Mouse (Mus musculus) neural tube, embryonic 12.5 days (tissue): ENCODE results near the gene Peli1. TPM values are rescaled to one million over a fixed set of nuclear protein-coding genes. Genes with fewer than 3 reads are reported as not detected.

Experiments used
- ATAC-seq: fragments of 200-750 bp; cut with Nextera tagmentation; 2 replicates; pipeline ENCODE4 v1.8.0; 2017; ENCODE audit warnings: low read depth, mild to moderate bottlenecking, moderate TSS enrichment, moderate library complexity; ENCODE audit not compliant: low FRiP score
- H3K27ac ChIP-seq: fragments of 300-500 bp; sonication (generic); 2 replicates; pipeline ENCODE4 v1.5.1; 2016
- H3K27me3 ChIP-seq: fragments of 300-500 bp; sonication (generic); replicated peaks from 2 replicates; pipeline ENCODE4 v1.6.1; 2016; ENCODE audit warnings: mild to moderate bottlenecking
- H3K36me3 ChIP-seq: fragments of 300-500 bp; sonication (generic); 2 replicates; pipeline ENCODE4 v1.6.1; 2016; ENCODE audit warnings: mild to moderate bottlenecking
- H3K4me1 ChIP-seq: fragments of 300-500 bp; sonication (generic); 2 replicates; pipeline ENCODE4 v1.6.1; 2016
- H3K4me2 ChIP-seq: fragments of 300-500 bp; sonication (generic); replicated peaks from 2 replicates; pipeline ENCODE4 v1.6.1; 2016; ENCODE audit warnings: mild to moderate bottlenecking
- H3K4me3 ChIP-seq: fragments of 300-500 bp; sonication (generic); 2 replicates; pipeline ENCODE4 v1.5.1; 2016
- H3K9ac ChIP-seq: fragments of 300-500 bp; sonication (generic); 2 replicates; pipeline ENCODE4 v1.6.1; 2016; ENCODE audit warnings: mild to moderate bottlenecking
- H3K9me3 ChIP-seq: fragments of 300-500 bp; sonication (generic); 2 replicates; pipeline ENCODE4 v1.6.1; 2016; ENCODE audit warnings: mild to moderate bottlenecking
- WGBS: fragments of 180-500 bp; shearing (Covaris S2); methylation state at CpG from one replicate; pipeline ENCODE4 v1.1.7; 2016; 5-methylcytosine and 5-hydroxymethylcytosine counted together
- polyA plus RNA-seq: library from polyadenylated mRNA; unstranded; fragments of >200 nt; fragmentation: Nextera tagmentation; extraction: Ambion mirVana; gene quantifications from 2 replicates; pipeline ENCODE4 v1.2.1, GENCODE M21; 2016

The Peli1 gene
- polyA plus RNA-seq, 1 experiment from 2014 or later: 109 TPM

DNA sequence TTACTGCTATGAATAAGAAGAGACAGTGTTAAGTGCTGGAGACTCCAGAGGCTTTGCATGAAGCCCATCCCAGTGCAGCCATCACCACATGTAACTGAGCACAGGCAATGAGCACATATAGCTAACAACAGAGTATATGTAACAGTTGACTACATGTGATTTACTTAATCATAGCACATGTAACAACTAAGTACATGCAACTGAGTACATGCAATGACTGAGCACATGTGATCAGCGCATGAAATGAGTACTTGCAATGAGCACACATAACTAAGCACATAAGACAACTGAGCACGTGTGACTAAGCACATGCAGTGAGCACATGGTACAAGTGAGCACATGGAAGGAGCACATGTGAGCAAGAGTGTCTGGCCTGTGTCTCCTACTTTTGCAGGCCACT is 29.0 kb upstream of the Peli1 start:
- Histone ChIP-seq H3K4me2 (no peak overlapping the region), H3K27ac (no peak overlapping the region), H3K9me3 (no peaks in the 10 kb centered on the region), H3K4me3 (no peak overlapping the region), H3K36me3 (no peaks in the 10 kb centered on the region), H3K27me3 (no peaks in the 10 kb centered on the region), H3K4me1 (no peaks in the 10 kb centered on the region), H3K9ac (no peak overlapping the region)
- no peak for ATAC-seq
- 95% methylated on average over 2 of the region's 2 CpGs for WGBS

DNA sequence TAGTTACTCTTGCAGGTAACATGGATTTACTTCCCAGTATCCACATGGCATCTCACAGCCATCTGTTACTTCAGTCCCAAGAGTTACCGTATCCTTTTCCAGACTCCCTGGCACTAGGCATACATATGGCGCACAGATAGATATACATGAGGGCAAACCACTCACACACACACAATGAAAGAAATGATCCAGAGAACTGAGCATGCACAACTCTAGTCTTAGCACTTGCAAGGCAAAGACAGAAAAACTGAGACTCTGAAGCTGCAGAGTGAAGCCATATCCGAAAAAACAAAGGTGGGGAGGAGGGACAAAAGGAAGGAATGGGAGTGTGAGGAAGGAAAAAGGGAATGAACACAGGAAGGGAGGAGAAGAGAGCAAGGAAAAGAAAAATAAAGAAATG is 27.8 kb upstream of the Peli1 start:
- H3K36me3 ChIP-seq: no peaks in the 10 kb centered on the region
- no peak overlapping the region for H3K9ac ChIP-seq
- H3K4me1 ChIP-seq: no peaks in the 10 kb centered on the region
- H3K9me3 ChIP-seq: no peaks in the 10 kb centered on the region
- ATAC-seq: no peak
- H3K27ac ChIP-seq: no peak overlapping the region
- no peaks in the 10 kb centered on the region for H3K27me3 ChIP-seq
- no peak overlapping the region for H3K4me2 ChIP-seq
- 96% methylated on average over 3 of the region's 3 CpGs for WGBS
- no peak overlapping the region for H3K4me3 ChIP-seq

DNA sequence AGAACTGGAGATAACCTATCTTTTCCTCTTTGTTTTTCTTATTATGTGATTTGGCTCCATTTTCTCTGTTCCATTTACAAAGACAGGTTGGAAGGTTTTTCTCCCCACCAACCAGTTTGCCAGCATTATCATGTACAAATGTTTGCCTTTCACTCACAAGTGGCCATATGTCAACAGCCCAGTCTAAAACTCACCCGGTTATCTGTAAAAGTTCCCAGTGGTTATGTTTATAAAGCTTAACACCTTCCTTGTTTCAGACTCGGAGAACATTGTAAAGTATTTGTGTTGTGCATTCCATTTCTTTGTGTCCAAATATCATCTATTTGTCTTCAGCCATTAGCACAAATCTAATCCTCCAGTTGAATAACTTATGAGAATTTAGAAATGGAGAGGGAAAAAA is 11.7 kb upstream of the Peli1 start:
- no peak for ATAC-seq
- Histone ChIP-seq H3K4me2 (no peak overlapping the region), H3K9ac (no peak overlapping the region), H3K27ac (no peak overlapping the region), H3K9me3 (no peaks in the 10 kb centered on the region), H3K27me3 (no peaks in the 10 kb centered on the region), H3K4me1 (no peaks in the 10 kb centered on the region), H3K4me3 (no peak overlapping the region), H3K36me3 (no peaks in the 10 kb centered on the region)
- 76% methylated on average over 2 of the region's 2 CpGs for WGBS

DNA sequence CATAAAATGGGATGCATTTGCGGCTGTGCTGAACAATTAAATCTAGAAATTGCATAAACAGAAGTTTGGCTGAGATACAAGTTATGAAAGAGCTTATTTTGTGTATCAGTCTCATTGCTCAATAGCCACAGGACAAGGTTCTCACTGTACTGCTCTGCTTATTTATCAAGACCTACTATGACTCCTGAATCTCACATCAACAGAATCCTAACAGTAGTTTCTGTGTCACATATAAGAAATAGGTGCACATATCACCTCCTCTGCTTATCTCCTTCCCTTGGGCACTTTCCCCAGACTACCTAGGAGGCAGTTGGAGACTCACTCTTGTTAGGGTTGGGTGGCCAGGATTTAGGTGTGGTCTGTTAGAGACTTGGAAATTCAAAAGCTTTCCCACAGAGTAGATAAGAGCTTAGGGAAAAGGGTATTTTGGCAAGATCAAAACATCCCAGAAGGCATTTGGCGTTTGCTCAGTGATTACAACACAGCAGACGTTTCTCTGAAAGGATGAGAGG is 11.2 kb upstream of the Peli1 start:
- no peak for ATAC-seq
- no peak overlapping the region for H3K9ac ChIP-seq
- 69% methylated on average over 3 of the region's 3 CpGs for WGBS
- H3K4me3 ChIP-seq: no peak overlapping the region
- H3K9me3 ChIP-seq: no peaks in the 10 kb centered on the region
- no peak overlapping the region for H3K27ac ChIP-seq
- H3K36me3 ChIP-seq: no peaks in the 10 kb centered on the region
- H3K27me3 ChIP-seq: no peaks in the 10 kb centered on the region
- H3K4me1 ChIP-seq: no peaks in the 10 kb centered on the region
- H3K4me2 ChIP-seq: no peak overlapping the region

DNA sequence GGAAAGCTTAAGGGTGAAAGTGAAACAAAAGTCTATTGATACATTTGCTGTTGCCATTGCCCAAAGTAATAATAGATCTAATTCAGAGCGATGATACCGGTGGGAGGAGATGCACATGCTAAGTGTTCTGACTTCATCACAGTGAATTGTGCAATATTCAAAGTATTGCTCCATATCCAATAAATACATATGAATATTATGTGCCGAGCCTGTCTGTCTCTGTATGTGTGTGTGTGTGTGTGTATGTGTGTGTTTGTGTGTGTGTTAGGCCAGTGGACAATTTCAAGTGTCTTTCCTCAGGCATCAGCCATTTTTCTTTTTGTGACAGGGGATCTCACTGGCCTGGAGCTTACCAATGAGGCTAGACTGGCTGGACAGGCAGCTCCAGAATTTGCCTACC is 9.9 kb upstream of the Peli1 start:
- no peak overlapping the region for H3K9ac ChIP-seq
- no peaks in the 10 kb centered on the region for H3K27me3 ChIP-seq
- H3K4me1 ChIP-seq: no peaks in the 10 kb centered on the region
- no peak overlapping the region for H3K4me3 ChIP-seq
- no peak for ATAC-seq
- H3K36me3 ChIP-seq: no peaks in the 10 kb centered on the region
- 87% methylated on average over 3 of the region's 3 CpGs for WGBS
- H3K4me2 ChIP-seq: no peak overlapping the region
- no peak overlapping the region for H3K27ac ChIP-seq
- no peaks in the 10 kb centered on the region for H3K9me3 ChIP-seq

DNA sequence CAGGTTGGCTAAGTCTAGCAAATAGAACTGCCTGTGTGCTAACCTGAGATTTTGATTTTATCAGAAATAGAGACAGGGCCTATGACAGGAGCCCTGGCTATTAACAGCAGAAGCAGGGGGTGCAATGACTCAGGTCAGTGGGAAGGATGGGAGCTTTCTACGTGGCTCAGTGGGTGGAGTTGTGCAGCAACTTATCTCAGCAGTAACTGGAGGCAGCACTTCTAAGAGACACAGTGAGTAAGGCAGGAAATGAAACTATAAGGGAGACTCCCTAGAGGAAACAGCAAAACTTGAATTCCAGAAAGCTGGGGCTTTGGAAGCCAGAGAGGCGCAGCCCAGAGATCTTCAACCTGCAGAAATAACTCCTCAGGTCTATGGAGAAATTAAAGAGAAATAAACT is 8.4 kb upstream of the Peli1 start:
- H3K4me1 ChIP-seq: no peaks in the 10 kb centered on the region
- no peak overlapping the region for H3K9ac ChIP-seq
- WGBS: 50% methylated on average over 2 of the region's 2 CpGs
- H3K4me3 ChIP-seq: no peak overlapping the region
- no peaks in the 10 kb centered on the region for H3K27me3 ChIP-seq
- no peak overlapping the region for H3K4me2 ChIP-seq
- no peaks in the 10 kb centered on the region for H3K36me3 ChIP-seq
- H3K27ac ChIP-seq: no peak overlapping the region
- ATAC-seq: no peak
- no peaks in the 10 kb centered on the region for H3K9me3 ChIP-seq

DNA sequence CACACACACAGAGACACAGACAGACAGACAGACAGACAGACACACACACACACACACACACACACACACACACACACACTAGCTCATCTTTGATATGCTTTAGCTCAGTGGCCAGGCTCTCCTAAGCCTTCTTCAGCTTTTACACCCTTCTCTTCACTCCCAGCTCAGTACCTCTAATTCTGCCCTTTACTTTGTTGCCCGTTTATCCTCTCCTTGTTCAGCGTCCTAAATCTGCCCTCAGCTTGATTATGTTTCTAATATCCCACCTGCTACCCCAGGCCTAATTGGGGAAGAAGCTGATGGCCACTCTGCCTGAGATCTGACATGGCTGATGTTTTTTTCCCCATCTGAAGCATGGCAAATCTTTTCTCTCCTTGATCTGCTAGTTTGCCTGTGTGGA is 2.7 kb upstream of the Peli1 start:
- H3K36me3 ChIP-seq: no peaks in the 10 kb centered on the region
- no peaks in the 10 kb centered on the region for H3K9me3 ChIP-seq
- WGBS: 19% methylated on average over 2 of the region's 2 CpGs
- peaks cover under 1% of the 10 kb centered on the region for H3K4me1 ChIP-seq
- no peak for ATAC-seq
- no peak overlapping the region for H3K27ac ChIP-seq
- no peak overlapping the region for H3K9ac ChIP-seq
- H3K4me2 ChIP-seq: no peak overlapping the region
- no peaks in the 10 kb centered on the region for H3K27me3 ChIP-seq
- no peak overlapping the region for H3K4me3 ChIP-seq

DNA sequence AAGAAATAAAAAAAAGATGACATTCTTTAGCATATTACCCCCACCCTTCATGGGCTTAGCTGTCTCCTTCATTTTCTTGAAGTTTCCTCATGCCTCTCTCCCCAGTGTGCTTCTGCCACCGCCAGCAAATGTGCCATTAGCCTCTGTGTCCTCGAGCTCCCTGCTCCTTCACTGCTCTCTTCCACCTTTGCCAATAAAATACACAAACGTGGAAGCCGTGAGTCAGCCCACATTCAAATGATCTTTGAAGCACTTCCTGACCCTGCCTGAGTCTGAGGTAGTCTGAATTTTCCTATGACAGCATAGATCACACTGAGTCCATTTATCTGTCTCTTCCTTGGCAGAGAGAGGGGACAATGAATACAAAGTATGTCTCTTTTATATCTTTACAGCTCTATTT is 1.5 kb upstream of the Peli1 start:
- no peak for ATAC-seq

DNA sequence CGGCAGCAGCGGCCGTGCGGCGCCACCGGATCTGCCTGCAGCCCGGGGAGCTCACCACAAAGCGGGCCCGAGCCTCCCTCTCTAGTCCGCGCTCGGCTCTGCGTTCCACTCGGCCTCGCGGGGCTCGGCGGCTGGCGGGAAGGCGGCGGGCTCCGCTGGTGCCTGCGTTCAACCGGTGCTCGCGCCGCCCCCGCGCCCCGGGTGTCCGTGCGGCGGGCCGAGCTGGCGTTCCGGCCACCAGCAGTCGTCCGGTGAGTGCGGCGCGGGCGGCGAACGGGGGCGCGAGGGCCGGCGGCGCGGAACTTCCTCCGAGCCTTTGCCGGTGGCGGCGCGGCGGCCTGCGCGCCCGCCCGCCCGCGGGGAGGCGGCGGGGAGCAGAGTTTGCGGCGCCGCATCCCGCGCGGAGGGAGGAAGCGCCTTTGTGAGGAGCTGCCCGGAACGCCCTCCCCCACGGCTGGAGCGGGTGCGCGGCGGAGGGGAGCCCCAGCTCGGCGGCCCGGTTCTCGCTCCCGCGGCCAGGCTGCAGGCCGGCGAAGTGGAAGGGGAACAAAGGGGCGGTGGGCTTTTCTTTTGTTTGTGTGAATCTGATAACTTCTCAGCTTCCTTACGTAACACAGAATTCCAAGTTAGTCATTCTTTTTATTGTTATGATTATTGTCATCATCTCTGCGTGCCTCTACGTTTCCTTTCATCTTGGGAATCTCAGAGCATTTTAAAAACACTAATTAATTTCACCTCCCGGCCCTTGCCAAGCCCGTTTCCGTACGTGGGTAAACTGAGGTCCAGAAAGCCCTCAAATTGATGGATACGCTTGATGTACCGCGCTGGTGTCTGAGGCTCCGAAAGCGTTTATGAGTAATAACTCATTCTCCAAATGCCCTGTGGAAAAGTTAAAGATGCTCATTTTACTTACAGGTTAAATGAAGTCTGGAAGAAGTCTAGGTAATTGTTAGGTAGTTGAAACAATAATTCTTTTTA is 626 bp downstream of the Peli1 start:
- Histone ChIP-seq H3K27me3 (no peaks in the 10 kb centered on the region), H3K27ac (peak overlapping the region; percentile 99), H3K4me2 (peak overlapping the region; percentile 68), H3K36me3 (no peaks in the 10 kb centered on the region), H3K4me3 (peak overlapping the region; percentile 94), H3K9me3 (no peaks in the 10 kb centered on the region), H3K4me1 (peaks cover 13% of the 10 kb centered on the region), H3K9ac (peak overlapping the region; percentile 98)
- WGBS: under 1% methylated on average over 94 of the region's 99 CpGs
- peak; percentile 80 for ATAC-seq

More for the DNA sequence above, 1.5 kb upstream of the Peli1 start:
- no peaks in the 10 kb centered on the region for H3K27me3 ChIP-seq
- H3K4me3 ChIP-seq: no peak overlapping the region
- H3K4me2 ChIP-seq: no peak overlapping the region
- 45% methylated on average over 4 of the region's 4 CpGs for WGBS
- peaks cover 11% of the 10 kb centered on the region for H3K4me1 ChIP-seq
- no peak overlapping the region for H3K27ac ChIP-seq
- no peaks in the 10 kb centered on the region for H3K9me3 ChIP-seq
- no peak overlapping the region for H3K9ac ChIP-seq
- H3K36me3 ChIP-seq: no peaks in the 10 kb centered on the region

DNA sequence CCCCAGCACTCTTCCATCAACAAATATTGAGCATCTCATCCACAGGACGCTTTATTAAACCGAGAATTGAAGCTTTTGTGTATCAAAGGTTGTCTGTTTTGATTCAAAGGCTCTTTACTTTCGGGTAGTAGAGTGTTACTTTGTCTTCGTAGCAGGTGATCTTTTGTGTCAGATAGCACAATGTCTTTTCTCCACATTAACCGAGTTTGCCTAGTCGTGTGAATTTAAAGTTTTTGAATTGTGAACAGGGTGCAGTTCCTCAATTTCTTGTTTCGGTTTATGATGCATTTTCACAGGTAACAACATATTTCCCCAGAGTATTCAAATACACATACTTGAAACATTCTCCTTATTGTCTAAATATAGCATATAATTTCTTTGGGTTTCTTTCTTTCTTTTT is 1.5 kb downstream of the Peli1 start:
- peak overlapping the region; percentile 68 for H3K4me2 ChIP-seq
- 10% methylated on average over 7 of the region's 7 CpGs for WGBS
- H3K36me3 ChIP-seq: no peaks in the 10 kb centered on the region
- H3K27ac ChIP-seq: no peak overlapping the region
- no peaks in the 10 kb centered on the region for H3K9me3 ChIP-seq
- peak overlapping the region; percentile 98 for H3K9ac ChIP-seq
- peak overlapping the region; percentile 94 for H3K4me3 ChIP-seq
- no peaks in the 10 kb centered on the region for H3K27me3 ChIP-seq
- no peak for ATAC-seq
- peaks cover 13% of the 10 kb centered on the region for H3K4me1 ChIP-seq

DNA sequence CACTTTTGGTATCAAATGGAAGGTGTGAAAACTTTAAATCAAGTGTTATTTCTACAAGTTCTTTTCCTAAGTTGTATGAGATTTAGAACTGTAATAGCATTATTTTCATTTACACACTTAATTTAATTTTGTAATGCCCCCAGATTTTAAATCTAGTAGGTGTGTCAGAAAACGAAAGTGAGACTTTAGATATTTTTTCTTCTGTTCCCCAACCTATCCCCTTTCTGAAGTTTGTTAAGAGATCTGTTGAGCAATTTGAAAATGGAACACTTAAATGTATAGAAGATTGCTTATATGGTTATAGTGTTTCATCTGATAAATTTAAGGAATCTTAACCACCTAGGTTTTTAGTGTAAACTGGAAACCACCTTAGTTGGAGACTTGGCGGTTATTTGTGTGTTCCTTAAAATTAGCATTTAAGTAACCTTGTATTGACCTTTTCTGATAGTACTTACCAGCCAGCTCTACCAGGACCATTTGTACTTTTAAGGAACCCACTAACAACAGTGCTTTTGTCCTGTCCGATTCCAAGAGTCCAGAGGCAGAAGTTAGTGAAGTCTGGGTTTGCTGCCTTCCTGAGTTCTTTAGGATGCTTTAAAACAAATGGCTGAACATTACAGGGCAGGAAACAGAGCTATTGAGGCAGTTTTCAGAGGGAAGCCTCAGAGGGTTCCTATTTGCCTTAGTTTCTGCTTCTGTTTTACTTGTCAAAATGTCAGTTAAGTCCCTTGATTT is 2.2 kb downstream of the Peli1 start:
- peak overlapping the region; percentile 7 for H3K4me3 ChIP-seq
- no peaks in the 10 kb centered on the region for H3K27me3 ChIP-seq
- H3K27ac ChIP-seq: no peak overlapping the region
- WGBS: 23% methylated on average over 3 of the region's 3 CpGs
- H3K9ac ChIP-seq: 0 out of 2 replicates have a peak overlapping the region, but pooled peaks have one; percentile 1
- H3K36me3 ChIP-seq: no peaks in the 10 kb centered on the region
- H3K9me3 ChIP-seq: no peaks in the 10 kb centered on the region
- H3K4me2 ChIP-seq: peak overlapping the region; percentile 56
- no peak for ATAC-seq
- H3K4me1 ChIP-seq: peaks cover 13% of the 10 kb centered on the region

DNA sequence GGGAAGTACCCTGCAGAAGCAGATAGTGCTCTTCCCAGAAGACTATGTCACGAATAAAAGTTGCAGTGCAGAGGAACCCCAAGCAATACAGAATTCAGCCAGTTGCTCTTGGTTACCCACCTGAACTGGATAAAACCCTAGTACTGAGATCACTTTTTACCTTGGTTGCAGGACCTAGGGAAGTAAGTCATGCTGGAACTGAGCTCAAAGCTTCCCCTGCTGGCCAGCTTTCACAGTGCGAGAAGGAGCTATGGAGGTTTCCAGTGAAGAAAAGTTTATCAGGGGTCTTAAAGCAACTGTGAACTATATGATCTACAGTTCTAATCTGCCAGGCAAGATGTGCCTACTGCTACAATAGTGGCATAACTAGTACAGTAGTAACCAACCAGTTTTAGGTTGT is 5.5 kb downstream of the Peli1 start:
- 95% methylated on average over 2 of the region's 2 CpGs for WGBS
- H3K36me3 ChIP-seq: no peaks in the 10 kb centered on the region

More for the DNA sequence above, 5.5 kb downstream of the Peli1 start:
- H3K27me3 ChIP-seq: no peaks in the 10 kb centered on the region
- H3K4me2 ChIP-seq: no peak overlapping the region
- H3K4me1 ChIP-seq: peaks cover 13% of the 10 kb centered on the region
- H3K9me3 ChIP-seq: no peaks in the 10 kb centered on the region
- H3K4me3 ChIP-seq: no peak overlapping the region
- ATAC-seq: no peak
- no peak overlapping the region for H3K27ac ChIP-seq
- H3K9ac ChIP-seq: no peak overlapping the region
